In genomic region chr5:36188310-36188709, GRCm38 (mm10) we compare ENCODE assay signal across 16 mouse cellular contexts. TPM values are rescaled to one million over a fixed set of nuclear protein-coding genes. Genes with fewer than 3 reads are reported as not detected.
A peak's percentile ranks its signal among the peaks of the same experiment; 100 is the strongest.
DNase-seq lines count a peak whose midpoint lies in the region; ATAC-seq lines count a peak whose summit lies in the region.
"Had no signal": no experiment of that assay in that cellular context is flagged by ENCODE, and none has a peak within 500 bp of the region (broad histone marks: within the 10 kb centered on the region; RNA-seq: fewer than 3 reads in every experiment).

No protein-coding gene starts in this region.

- no peak overlapping the region for H3K4me2 ChIP-seq in kidney, embryonic 15.5 days
- no peak overlapping the region for H3K4me2 ChIP-seq in midbrain, embryonic 15.5 days
- H3K4me2 ChIP-seq: forebrain, embryonic 12.5 days; heart, embryonic 15.5 days; liver, embryonic 13.5 days had no signal

- H3K4me1 ChIP-seq in kidney, embryonic 15.5 days = no peaks in the 10 kb centered on the region
- peaks cover 17% of the 10 kb centered on the region; the same call in 1 of the 2 replicates for H3K4me1 ChIP-seq in midbrain, embryonic 15.5 days
- H3K4me1 ChIP-seq: heart, embryonic 15.5 days; liver, embryonic 13.5 days had no signal

- DNase-seq in kidney, postnatal 36 days = peak; percentile 36 to 53
- DNase-seq in NIH3T3 (ENCODE audit: low read depth) = peak; percentile 78
- peak; percentile 82 for DNase-seq in adrenal gland, postnatal 10 days
- peak; percentile 58 to 62 for DNase-seq in heart, postnatal 10 days
- no peak for DNase-seq in embryo, embryonic 9.5 days (ENCODE audit: extremely low spot score)
- DNase-seq: cerebellum, adult 8-10 months; liver, embryonic 13.5 days; thymus, postnatal 14 days had no signal

- WGBS in kidney, embryonic 15.5 days = 65% methylated on average over 4 of the region's 4 CpGs
- 87% methylated on average over 4 of the region's 4 CpGs for WGBS in midbrain, embryonic 15.5 days

- no peak overlapping the region for H3K27ac ChIP-seq in kidney, embryonic 15.5 days
- H3K27ac ChIP-seq in midbrain, embryonic 15.5 days = no peak overlapping the region
- H3K27ac ChIP-seq: forebrain, embryonic 12.5 days; heart, embryonic 15.5 days; kidney, postnatal 0 days; liver, embryonic 13.5 days had no signal

- H3K36me3 ChIP-seq in kidney, embryonic 15.5 days = no peaks in the 10 kb centered on the region
- no peaks in the 10 kb centered on the region for H3K36me3 ChIP-seq in midbrain, embryonic 15.5 days (replicated peaks)
- H3K36me3 ChIP-seq: forebrain, embryonic 12.5 days; heart, embryonic 15.5 days; liver, embryonic 13.5 days had no signal

- no peaks in the 10 kb centered on the region for H3K27me3 ChIP-seq in kidney, embryonic 15.5 days
- no peaks in the 10 kb centered on the region for H3K27me3 ChIP-seq in midbrain, embryonic 15.5 days (replicated peaks)
- H3K27me3 ChIP-seq: forebrain, embryonic 12.5 days; heart, embryonic 15.5 days; liver, embryonic 13.5 days had no signal

- H3K9ac ChIP-seq in kidney, embryonic 15.5 days = no peak overlapping the region
- no peak overlapping the region for H3K9ac ChIP-seq in midbrain, embryonic 15.5 days
- H3K9ac ChIP-seq: forebrain, embryonic 12.5 days; heart, embryonic 15.5 days; liver, embryonic 13.5 days had no signal

- no peak overlapping the region for H3K4me3 ChIP-seq in kidney, embryonic 15.5 days (replicated peaks)
- no peak overlapping the region for H3K4me3 ChIP-seq in midbrain, embryonic 15.5 days
- H3K4me3 ChIP-seq: forebrain, embryonic 12.5 days; heart, embryonic 15.5 days; liver, embryonic 13.5 days had no signal

- intact Hi-C loops in heart, postnatal 10 days (cut with DNase I) = no loop called here

- ATAC-seq in kidney, embryonic 15.5 days (replicated peaks; ENCODE audit: low FRiP score) = no peak
- ATAC-seq in midbrain, embryonic 15.5 days (replicated peaks) = no peak

- no peaks in the 10 kb centered on the region for H3K9me3 ChIP-seq in kidney, embryonic 15.5 days (replicated peaks)
- no peaks in the 10 kb centered on the region for H3K9me3 ChIP-seq in midbrain, embryonic 15.5 days
- H3K9me3 ChIP-seq: forebrain, embryonic 12.5 days; heart, embryonic 15.5 days; liver, embryonic 13.5 days had no signal

RNA-seq across cellular contexts. Expression of gene Psapl1, which starts 15.5 kb away (rescaled TPM):
- polyA plus RNA-seq in kidney, embryonic 15.5 days (2015; fragmentation: Nextera tagmentation; extraction: Ambion mirVana) = 0.45 and 0.59 TPM in 2 replicates
- total RNA-seq in adrenal gland, postnatal 10 days (2021) = not detected
- not detected for total RNA-seq in heart, postnatal 10 days (2021)
- polyA plus RNA-seq in midbrain, embryonic 15.5 days (2015; fragmentation: Nextera tagmentation; extraction: Ambion mirVana) = 0.06 and 0.23 TPM in 2 replicates
- total RNA-seq: adrenal gland, postnatal 4 days; left cerebral cortex, postnatal 14 days; megakaryocyte, adult 5-6 weeks had no signal
- polyA plus RNA-seq: liver, embryonic 13.5 days had no signal
